Mouse (Mus musculus): ENCODE data around the gene Tmem100.
A peak's percentile ranks its signal among the peaks of the same experiment; 100 is the strongest.

The Tmem100 gene

DNA sequence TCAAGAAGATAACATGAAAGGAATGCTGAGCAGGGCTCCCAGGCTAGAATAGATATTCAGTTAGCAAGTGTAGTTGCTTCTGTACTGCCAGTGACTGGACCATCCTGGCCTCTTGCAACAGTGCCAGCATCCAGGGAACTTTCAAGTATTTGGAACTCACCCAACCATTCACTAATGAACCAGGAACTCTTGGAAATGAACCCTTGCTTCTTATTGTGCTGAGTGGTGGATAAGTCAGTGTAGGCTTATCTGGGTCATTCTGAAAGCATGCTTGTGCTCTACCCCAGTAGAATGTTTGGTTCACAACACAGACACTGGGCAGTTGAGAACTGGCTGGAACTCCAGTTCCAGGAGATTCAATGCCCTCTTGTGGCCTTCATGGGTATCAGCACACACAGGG, 29.1 kb downstream of the Tmem100 start:
- no peak for ATAC-seq (ENCODE audit: low TSS enrichment)

DNA sequence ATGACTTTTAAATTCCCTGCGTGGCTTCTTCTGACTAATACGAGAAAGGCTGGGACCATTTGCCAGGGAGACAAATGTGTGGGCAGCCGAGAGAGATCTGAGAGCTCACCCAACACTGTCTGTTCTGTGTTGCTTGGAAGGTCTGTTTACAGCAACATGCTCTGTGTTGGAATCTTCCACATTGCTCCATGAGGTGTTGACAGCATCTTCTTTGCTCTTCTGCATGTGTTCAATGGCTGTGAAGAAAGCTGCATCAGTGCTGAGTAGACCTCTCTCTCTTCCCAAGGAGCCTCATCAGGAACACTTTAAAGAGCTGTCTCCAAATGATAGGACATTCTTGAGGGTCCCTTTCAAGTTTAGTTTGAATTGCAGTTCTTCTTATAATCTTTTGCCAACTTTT, 32.5 kb downstream of the Tmem100 start:
- no peak for ATAC-seq (ENCODE audit: low TSS enrichment)

DNA sequence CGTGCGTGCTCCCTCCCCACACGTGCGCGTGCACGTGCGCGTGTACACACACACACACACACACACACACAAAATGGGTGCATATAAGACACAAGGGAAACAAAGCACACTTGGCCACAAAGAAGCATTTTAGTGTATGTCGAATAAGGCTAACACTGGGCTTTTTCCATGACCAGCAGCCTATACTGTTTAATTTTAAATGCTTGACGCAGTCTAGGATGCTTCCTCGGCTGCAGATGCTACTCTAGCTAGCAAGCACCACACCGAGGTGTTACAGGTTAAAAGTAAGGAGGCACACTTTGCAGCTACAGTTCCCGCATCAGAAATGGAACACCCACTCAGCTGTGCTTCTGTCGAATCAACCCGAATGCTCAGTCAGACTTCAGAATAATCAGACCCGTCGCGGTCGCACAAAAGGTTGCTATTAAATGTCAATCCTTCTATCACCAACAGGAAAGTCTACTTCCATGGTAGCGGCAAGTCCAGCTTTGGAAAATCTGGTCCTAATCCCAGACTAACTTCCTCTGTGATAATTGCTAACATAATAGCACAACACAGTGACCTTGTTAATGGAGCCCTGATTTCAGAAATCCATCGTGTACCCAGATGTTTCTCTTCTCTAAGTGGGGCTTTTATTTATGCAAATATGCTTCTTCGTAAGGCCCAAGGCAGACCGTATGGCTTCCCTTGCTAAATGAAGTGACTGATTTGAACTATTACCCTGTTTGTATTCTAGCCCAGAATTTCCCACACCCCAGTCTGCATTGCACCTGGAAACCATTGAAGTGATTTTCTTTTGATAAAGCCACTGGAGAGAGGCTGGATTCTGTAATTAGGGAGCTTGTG, 36.5 kb downstream of the Tmem100 start:
- ATAC-seq (ENCODE audit: low TSS enrichment): no peak

DNA sequence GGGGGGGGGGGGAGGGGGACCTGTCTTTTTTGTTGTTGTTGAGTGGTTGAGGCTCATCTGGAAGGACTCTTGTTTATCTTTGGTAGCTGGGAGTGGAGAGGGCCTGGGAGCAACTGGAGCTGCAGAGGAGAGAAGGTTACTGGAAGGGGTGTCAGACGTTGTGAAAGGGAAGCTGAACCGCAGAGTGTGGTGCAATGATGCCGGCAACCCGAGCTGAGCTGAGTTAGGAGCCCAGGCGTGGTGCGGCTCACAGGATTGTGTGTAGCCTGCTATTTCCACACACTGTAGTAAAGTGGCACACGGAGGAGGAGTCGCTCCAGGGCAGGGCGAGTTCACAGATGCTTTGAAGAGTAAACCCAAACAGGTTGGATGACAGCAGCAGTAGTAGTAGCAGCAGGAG, 41.6 kb downstream of the Tmem100 start:
- ATAC-seq (ENCODE audit: low TSS enrichment): no peak

DNA sequence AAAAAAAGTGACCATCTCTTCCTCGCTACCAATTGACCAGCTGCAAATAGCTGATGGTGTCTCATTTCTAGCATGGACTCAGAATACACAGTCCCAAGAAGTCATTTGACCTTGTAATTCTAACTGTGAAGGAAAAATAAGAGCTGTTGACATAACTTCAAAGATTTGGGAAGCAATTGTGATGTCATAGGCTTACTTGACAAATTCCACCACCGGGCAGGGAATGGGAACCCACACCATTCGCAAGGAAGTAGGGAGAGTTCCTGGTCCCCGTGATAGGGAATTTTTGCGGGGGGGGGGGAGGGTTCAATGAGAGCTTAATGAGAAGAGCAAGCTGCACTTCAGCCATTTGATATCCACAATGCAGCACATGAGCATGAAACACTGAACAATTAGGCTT, 43.1 kb downstream of the Tmem100 start:
- no peak for ATAC-seq (ENCODE audit: low TSS enrichment)

DNA sequence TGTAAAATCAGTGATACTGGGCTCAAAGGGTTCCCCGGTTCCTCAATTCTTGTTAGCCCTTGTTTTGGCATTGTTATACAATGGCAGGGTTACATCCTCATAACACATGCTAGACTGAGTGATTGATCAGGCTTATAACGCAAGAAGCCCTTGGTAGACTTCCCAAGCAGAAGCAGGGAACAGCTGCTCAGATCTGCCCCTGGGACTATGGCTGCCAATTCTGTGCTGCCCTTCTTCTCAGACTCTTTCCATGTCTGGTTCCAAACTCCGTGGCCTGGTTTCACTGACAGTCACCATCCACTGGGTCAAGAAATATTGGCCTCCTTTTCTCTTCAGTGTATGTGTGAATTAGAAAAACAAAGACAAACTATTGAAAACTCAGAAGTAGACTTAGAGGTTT, 46.5 kb downstream of the Tmem100 start:
- no peak for ATAC-seq (ENCODE audit: low TSS enrichment)

DNA sequence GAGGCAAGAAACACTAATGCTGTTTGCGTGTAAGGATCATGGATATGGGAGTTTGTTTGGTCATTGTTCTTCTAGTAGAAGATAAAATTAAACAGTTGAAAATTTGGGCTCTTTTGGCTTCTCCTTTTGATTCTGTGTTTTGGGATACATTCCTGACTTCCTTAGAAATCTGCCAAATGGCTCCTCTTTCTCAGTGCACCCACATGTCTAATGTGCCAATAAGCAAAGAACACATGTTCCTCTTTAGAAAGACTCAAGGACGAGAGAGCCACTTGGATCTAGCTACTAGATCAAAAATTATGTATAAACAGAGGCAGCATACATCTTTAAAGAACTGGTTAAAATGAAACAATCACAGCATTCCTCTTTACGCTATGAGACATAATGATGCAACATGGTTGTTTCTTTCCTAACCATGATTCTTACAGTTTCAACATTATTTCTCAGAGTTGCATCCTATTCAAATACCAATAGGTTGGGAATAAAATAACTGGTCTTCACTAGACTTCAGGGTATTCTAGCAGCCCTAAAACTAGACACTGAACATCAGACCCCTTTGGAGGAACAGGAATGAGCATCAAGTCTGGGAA, 50.6 kb downstream of the Tmem100 start:
- ATAC-seq (ENCODE audit: low TSS enrichment): peak; percentile 91

DNA sequence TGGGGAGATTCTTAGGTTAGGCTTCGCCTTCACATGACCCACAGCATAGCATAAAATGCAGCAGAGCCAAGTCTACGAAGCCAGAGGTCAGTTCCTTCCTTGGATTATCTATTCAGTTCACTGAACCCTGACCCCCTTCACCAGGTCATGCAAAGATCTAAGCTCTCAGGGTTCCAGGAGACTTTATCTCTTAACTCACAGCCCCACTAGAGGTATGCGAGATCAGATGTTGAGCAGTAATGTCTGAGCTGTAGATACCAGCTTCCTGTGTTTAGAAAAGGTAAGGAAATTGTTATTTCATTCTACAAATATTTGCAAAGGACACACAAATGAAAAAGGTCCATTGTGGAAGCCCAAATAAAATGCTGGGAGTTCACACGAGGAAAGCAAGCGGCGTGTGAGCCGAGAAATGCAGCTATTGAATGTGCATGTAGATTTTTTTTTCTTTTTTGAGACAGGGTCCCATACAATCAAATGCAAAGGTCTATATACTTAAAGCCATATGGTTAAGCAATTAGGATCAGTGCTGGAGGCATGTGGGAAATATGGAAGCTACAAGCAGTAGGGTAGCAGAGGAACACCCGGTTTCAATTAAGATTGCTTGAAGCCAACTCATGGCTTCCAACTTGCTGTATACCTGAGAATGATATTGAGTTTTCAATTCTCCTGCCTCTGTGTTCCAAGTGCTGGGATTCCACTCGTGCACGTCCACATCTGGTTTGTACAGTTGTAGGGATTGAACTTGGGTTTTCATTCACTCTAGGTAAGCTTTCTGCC, 51.9 kb downstream of the Tmem100 start:
- no peak for ATAC-seq (ENCODE audit: low TSS enrichment)

DNA sequence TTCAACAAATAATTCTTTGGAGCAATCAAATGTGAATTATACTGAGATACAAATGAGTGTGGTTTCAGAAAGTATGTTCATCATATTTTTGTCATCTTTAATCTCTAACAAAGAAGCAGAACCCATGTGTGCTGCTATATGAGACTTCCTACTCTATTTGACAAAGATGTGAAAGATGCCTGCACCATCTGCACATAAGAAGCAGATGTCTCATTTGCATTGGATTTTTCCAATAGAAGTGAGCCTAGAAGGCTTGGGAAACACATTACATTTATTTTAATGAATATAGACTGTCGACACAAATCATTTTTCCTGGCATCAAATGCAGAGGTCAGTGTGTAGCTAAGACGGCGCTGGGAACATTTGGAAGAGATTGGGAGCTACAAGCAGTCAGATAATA, 52.9 kb downstream of the Tmem100 start:
- peak; percentile 91 for ATAC-seq (ENCODE audit: low TSS enrichment)

DNA sequence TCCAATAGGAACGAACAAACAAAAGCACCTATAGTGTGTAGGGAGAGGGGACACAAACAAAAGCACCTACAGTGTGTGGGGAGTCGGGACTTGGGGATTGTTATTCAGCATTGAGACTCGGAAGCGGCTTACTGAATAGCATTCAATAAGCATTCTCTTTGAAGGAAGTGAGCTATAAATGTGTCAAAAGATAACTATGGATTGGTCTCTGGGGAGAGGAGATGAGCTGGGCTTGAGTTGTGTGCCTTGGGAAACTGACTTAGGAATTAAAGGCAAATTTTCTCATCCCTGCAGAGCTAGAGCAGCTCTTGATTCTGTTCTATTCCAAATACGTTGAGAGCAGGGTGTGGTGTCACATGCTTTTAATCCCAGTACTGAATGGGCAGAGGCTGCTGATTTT, 54.0 kb downstream of the Tmem100 start:
- ATAC-seq (ENCODE audit: low TSS enrichment): no peak
